Mouse (Mus musculus) mouse embryonic stem cell (cell line): ENCODE results near the gene Vmn1r27.

Source experiments
- in situ Hi-C, 2 experiments: fragments of 300-500 bp; cut with MboI; formaldehyde crosslinking; loops; 1 replicate in 1 of 2; 3 replicates in 1 of 2; pipeline ENCODE4 v1.14.3; 2019 to 2020; ENCODE audit warnings: low sequenced_read_pairs in 2 of 2, low pct_unique_long_range_greater_than_20kb in 1 of 2, mixed read lengths in 1 of 2; ENCODE audit not compliant: unreplicated experiment in 1 of 2

Gene Vmn1r27

GRCm38 (mm10) chr6:58218721-58219120, at the start of gene Vmn1r27:
Vmn1r27 (minus strand) TSS chr6:58218821.
- in situ Hi-C loops: no loop called here

GRCm38 (mm10) chr6:58261737-58262136, 43.1 kb upstream of the Vmn1r27 start, which contains the start of gene Vmn1r28:
Vmn1r28 (plus strand) TSS chr6:58262037.
- in situ Hi-C loops: no loop called here

GRCm38 (mm10) chr6:58216119-58216518, 2.5 kb downstream of the Vmn1r27 start:
- in situ Hi-C loops: no loop called here
